Mouse (Mus musculus): Measurements from ENCODE around the gene Tmem86a. TPM values are rescaled to one million over a fixed set of nuclear protein-coding genes. Genes with fewer than 3 reads are reported as not detected.

Tmem86a gene
- polyA plus RNA-seq, 1 experiment from 2014 or later = 21.1 TPM

GRCm38 (mm10) chr7:47031371-47031770 is 19.0 kb upstream of the Tmem86a start:
- DNase-seq (ENCODE audit: low spot score) = no peak
- no peaks in the 10 kb centered on the region for H3K4me1 ChIP-seq (replicated peaks; ENCODE audit: control insufficient read depth, insufficient read depth)
- H3K36me3 ChIP-seq (ENCODE audit: control insufficient read depth, insufficient read depth, low read length) = no peaks in the 10 kb centered on the region
- no peak overlapping the region for H3K4me3 ChIP-seq (ENCODE audit: low read depth, low read length)
- no peak overlapping the region for H3K27ac ChIP-seq (replicated peaks)
- no peaks in the 10 kb centered on the region for H3K27me3 ChIP-seq (ENCODE audit: control insufficient read depth, insufficient read depth, low read length)
- ATAC-seq (ENCODE audit: low FRiP score, low TSS enrichment) = no peak
- no peak for TF ChIP-seq EP300 (optimal IDR thresholded peaks at IDR 0.05)
- TF ChIP-seq CTCF (IDR thresholded peaks at IDR 0.05; ENCODE audit: low read depth) = no peak
- WGBS = 77% methylated on average over 4 of the region's 4 CpGs
- no peak overlapping the region for H3K9ac ChIP-seq (ENCODE audit: low read length)
- no peaks in the 10 kb centered on the region for H3K9me3 ChIP-seq (ENCODE audit: control insufficient read depth, low read length)
- no peak overlapping the region for H3K4me2 ChIP-seq (replicated peaks; ENCODE audit: low read depth)

GRCm38 (mm10) chr7:47034785-47035384 is 15.5 kb upstream of the Tmem86a start:
- H3K36me3 ChIP-seq (ENCODE audit: control insufficient read depth, insufficient read depth, low read length) = no peaks in the 10 kb centered on the region
- H3K27me3 ChIP-seq (ENCODE audit: control insufficient read depth, insufficient read depth, low read length) = no peaks in the 10 kb centered on the region
- H3K4me3 ChIP-seq (ENCODE audit: low read depth, low read length) = no peak overlapping the region
- H3K9me3 ChIP-seq (ENCODE audit: control insufficient read depth, low read length) = no peaks in the 10 kb centered on the region
- H3K4me2 ChIP-seq (replicated peaks; ENCODE audit: low read depth) = no peak overlapping the region
- WGBS = 87% methylated on average over 4 of the region's 4 CpGs
- H3K9ac ChIP-seq (ENCODE audit: low read length) = no peak overlapping the region
- no peak for ATAC-seq (ENCODE audit: low FRiP score, low TSS enrichment)
- no peak overlapping the region for H3K27ac ChIP-seq (replicated peaks)
- DNase-seq (ENCODE audit: low spot score) = no peak
- TF ChIP-seq EP300 (optimal IDR thresholded peaks at IDR 0.05) (no peak), CTCF (IDR thresholded peaks at IDR 0.05; ENCODE audit: low read depth) (no peak)
- H3K4me1 ChIP-seq (replicated peaks; ENCODE audit: control insufficient read depth, insufficient read depth) = no peaks in the 10 kb centered on the region

- no peak for TF ChIP-seq EP300 (optimal IDR thresholded peaks at IDR 0.05)
- no peak for TF ChIP-seq CTCF (IDR thresholded peaks at IDR 0.05; ENCODE audit: low read depth)
- 61% methylated on average over 8 of the region's 8 CpGs for WGBS
- no peaks in the 10 kb centered on the region for H3K4me1 ChIP-seq (replicated peaks; ENCODE audit: control insufficient read depth, insufficient read depth)
- H3K27me3 ChIP-seq (ENCODE audit: control insufficient read depth, insufficient read depth, low read length) = no peaks in the 10 kb centered on the region
- no peak overlapping the region for H3K27ac ChIP-seq (replicated peaks)
- no peak overlapping the region for H3K9ac ChIP-seq (ENCODE audit: low read length)
- H3K9me3 ChIP-seq (ENCODE audit: control insufficient read depth, low read length) = no peaks in the 10 kb centered on the region
- ATAC-seq (ENCODE audit: low FRiP score, low TSS enrichment) (no peak), DNase-seq (ENCODE audit: low spot score) (no peak)
- H3K4me2 ChIP-seq (replicated peaks; ENCODE audit: low read depth) = no peak overlapping the region
- H3K36me3 ChIP-seq (ENCODE audit: control insufficient read depth, insufficient read depth, low read length) = no peaks in the 10 kb centered on the region
- H3K4me3 ChIP-seq (ENCODE audit: low read depth, low read length) = no peak overlapping the region
These were observed 15.0 kb upstream of the Tmem86a start for GRCm38 (mm10) chr7:47035426-47035825.

GRCm38 (mm10) chr7:47041706-47042105 is 8.7 kb upstream of the Tmem86a start:
- Histone ChIP-seq H3K4me1 (replicated peaks; ENCODE audit: control insufficient read depth, insufficient read depth) (no peaks in the 10 kb centered on the region), H3K9ac (ENCODE audit: low read length) (no peak overlapping the region), H3K36me3 (ENCODE audit: control insufficient read depth, insufficient read depth, low read length) (no peaks in the 10 kb centered on the region), H3K27me3 (ENCODE audit: control insufficient read depth, insufficient read depth, low read length) (no peaks in the 10 kb centered on the region), H3K9me3 (ENCODE audit: control insufficient read depth, low read length) (no peaks in the 10 kb centered on the region), H3K27ac (replicated peaks) (no peak overlapping the region), H3K4me3 (ENCODE audit: low read depth, low read length) (no peak overlapping the region), H3K4me2 (replicated peaks; ENCODE audit: low read depth) (no peak overlapping the region)
- no peak for ATAC-seq (ENCODE audit: low FRiP score, low TSS enrichment)
- no peak for DNase-seq (ENCODE audit: low spot score)
- TF ChIP-seq CTCF (IDR thresholded peaks at IDR 0.05; ENCODE audit: low read depth) = no peak
- no peak for TF ChIP-seq EP300 (optimal IDR thresholded peaks at IDR 0.05)
- WGBS = 86% methylated on average over 3 of the region's 3 CpGs

- no peak for TF ChIP-seq CTCF (IDR thresholded peaks at IDR 0.05; ENCODE audit: low read depth)
- no peak for TF ChIP-seq EP300 (optimal IDR thresholded peaks at IDR 0.05)
- Histone ChIP-seq H3K4me2 (replicated peaks; ENCODE audit: low read depth) (no peak overlapping the region), H3K27me3 (ENCODE audit: control insufficient read depth, insufficient read depth, low read length) (no peaks in the 10 kb centered on the region), H3K36me3 (ENCODE audit: control insufficient read depth, insufficient read depth, low read length) (no peaks in the 10 kb centered on the region), H3K27ac (replicated peaks) (peak overlapping the region; percentile 77), H3K9ac (ENCODE audit: low read length) (no peak overlapping the region), H3K4me3 (ENCODE audit: low read depth, low read length) (no peak overlapping the region), H3K9me3 (ENCODE audit: control insufficient read depth, low read length) (no peaks in the 10 kb centered on the region), H3K4me1 (replicated peaks; ENCODE audit: control insufficient read depth, insufficient read depth) (no peaks in the 10 kb centered on the region)
- DNase-seq (ENCODE audit: low spot score) = no peak
- ATAC-seq (ENCODE audit: low FRiP score, low TSS enrichment) = no peak
- WGBS = 82% methylated on average over 4 of the region's 4 CpGs
These were observed 8.3 kb upstream of the Tmem86a start for GRCm38 (mm10) chr7:47042121-47042520.

- ATAC-seq (ENCODE audit: low FRiP score, low TSS enrichment) = peak; percentile 56; the same call in 1 of the 2 replicates
These were observed 7.4 kb upstream of the Tmem86a start for GRCm38 (mm10) chr7:47042823-47043490.

More at GRCm38 (mm10) chr7:47042823-47043490, 7.4 kb upstream of the Tmem86a start:
- TF ChIP-seq EP300 (optimal IDR thresholded peaks at IDR 0.05) = no peak
- no peak for TF ChIP-seq CTCF (IDR thresholded peaks at IDR 0.05; ENCODE audit: low read depth)
- Histone ChIP-seq H3K4me3 (ENCODE audit: low read depth, low read length) (no peak overlapping the region), H3K4me2 (replicated peaks; ENCODE audit: low read depth) (no peak overlapping the region), H3K27ac (replicated peaks) (peak overlapping the region; percentile 77), H3K9ac (ENCODE audit: low read length) (no peak overlapping the region), H3K36me3 (ENCODE audit: control insufficient read depth, insufficient read depth, low read length) (no peaks in the 10 kb centered on the region), H3K27me3 (ENCODE audit: control insufficient read depth, insufficient read depth, low read length) (no peaks in the 10 kb centered on the region), H3K4me1 (replicated peaks; ENCODE audit: control insufficient read depth, insufficient read depth) (no peaks in the 10 kb centered on the region), H3K9me3 (ENCODE audit: control insufficient read depth, low read length) (no peaks in the 10 kb centered on the region)
- WGBS = 33% methylated on average over 6 of the region's 6 CpGs
- DNase-seq (ENCODE audit: low spot score) = no peak
